19 mouse cellular contexts compared by ENCODE assay signal in genomic region chr16:26060239-26061085, GRCm38 (mm10). TPM values are rescaled to one million over a fixed set of nuclear protein-coding genes. Genes with fewer than 3 reads are reported as not detected.
DNase-seq lines count a peak whose midpoint lies in the region; ATAC-seq and TF ChIP-seq lines count a peak whose summit lies in the region.
"Had no signal": no experiment of that assay in that cellular context is flagged by ENCODE, and none has a peak within 500 bp of the region (broad histone marks: within the 10 kb centered on the region; RNA-seq: fewer than 3 reads in every experiment).

No protein-coding gene starts in this region.

- no peak overlapping the region for H3K9ac ChIP-seq in heart, embryonic 12.5 days
- H3K9ac ChIP-seq in forebrain, embryonic 13.5 days, result no peak overlapping the region
- no peak overlapping the region for H3K9ac ChIP-seq in forebrain, postnatal 0 days
- H3K9ac ChIP-seq in kidney, embryonic 14.5 days (ENCODE audit: low read depth, low read length), result no peak overlapping the region
- H3K9ac ChIP-seq: embryonic facial prominence, embryonic 12.5 days; hindbrain, embryonic 15.5 days had no signal

- H3K9me3 ChIP-seq in heart, embryonic 12.5 days (replicated peaks), result no peaks in the 10 kb centered on the region
- H3K9me3 ChIP-seq in forebrain, embryonic 13.5 days (replicated peaks), result no peaks in the 10 kb centered on the region
- H3K9me3 ChIP-seq in forebrain, postnatal 0 days (ENCODE audit: low read length), result no peaks in the 10 kb centered on the region
- H3K9me3 ChIP-seq in kidney, embryonic 14.5 days (ENCODE audit: control insufficient read depth, low read length), result no peaks in the 10 kb centered on the region
- H3K9me3 ChIP-seq: embryonic facial prominence, embryonic 12.5 days; hindbrain, embryonic 15.5 days had no signal

- 0 out of 2 replicates have a peak overlapping the region, but pooled peaks have one; percentile 5 for H3K4me2 ChIP-seq in heart, embryonic 12.5 days
- H3K4me2 ChIP-seq in forebrain, embryonic 13.5 days, result no peak overlapping the region
- H3K4me2 ChIP-seq in forebrain, postnatal 0 days (ENCODE audit: low read depth), result no peak overlapping the region
- H3K4me2 ChIP-seq in kidney, embryonic 14.5 days (replicated peaks; ENCODE audit: low read depth, low read length), result no peak overlapping the region
- H3K4me2 ChIP-seq: embryonic facial prominence, embryonic 12.5 days; hindbrain, embryonic 15.5 days had no signal

- H3K36me3 ChIP-seq in heart, embryonic 12.5 days, result no peaks in the 10 kb centered on the region
- H3K36me3 ChIP-seq in forebrain, embryonic 13.5 days (ENCODE audit: poor library complexity, severe bottlenecking), result no peaks in the 10 kb centered on the region
- no peaks in the 10 kb centered on the region for H3K36me3 ChIP-seq in forebrain, postnatal 0 days (ENCODE audit: insufficient read depth)
- no peaks in the 10 kb centered on the region for H3K36me3 ChIP-seq in kidney, embryonic 14.5 days (ENCODE audit: control insufficient read depth, insufficient read depth, low read length)
- H3K36me3 ChIP-seq: embryonic facial prominence, embryonic 12.5 days; hindbrain, embryonic 15.5 days had no signal

- no peaks in the 10 kb centered on the region for H3K27me3 ChIP-seq in heart, embryonic 12.5 days (replicated peaks)
- H3K27me3 ChIP-seq in forebrain, embryonic 13.5 days, result no peaks in the 10 kb centered on the region
- no peaks in the 10 kb centered on the region for H3K27me3 ChIP-seq in forebrain, postnatal 0 days (ENCODE audit: insufficient read depth, low read length)
- no peaks in the 10 kb centered on the region for H3K27me3 ChIP-seq in kidney, embryonic 14.5 days (ENCODE audit: control insufficient read depth, insufficient read depth, low read length)
- H3K27me3 ChIP-seq: embryonic facial prominence, embryonic 12.5 days; hindbrain, embryonic 15.5 days had no signal

- DNase-seq in heart, postnatal 14 days, result no peak
- peak; percentile 82 for DNase-seq in brain, embryonic 14.5 days (ENCODE audit: low read depth)
- no peak for DNase-seq in forebrain, postnatal 0 days
- DNase-seq in right cerebral cortex, postnatal 25 days, result no peak
- DNase-seq: adrenal gland, postnatal 10 days; cerebellum, adult 11-12 months; cerebellum, adult 9-10 months; cerebellum, postnatal 25 days; gastrocnemius, postnatal 36 days; heart, adult 11 months; heart, postnatal 36 days; kidney, adult 11 months; kidney, adult 9 months had no signal

- TF ChIP-seq CTCF in brain, embryonic 14.5 days (IDR thresholded peaks at IDR 0.05; ENCODE audit: borderline replicate concordance, extremely low read depth, insufficient read depth, insufficient read length), result no peak
- no peak for TF ChIP-seq CTCF in forebrain, postnatal 0 days (IDR thresholded peaks at IDR 0.05; ENCODE audit: low read depth)

- no peak for TF ChIP-seq POLR2A in brain, embryonic 14.5 days (IDR thresholded peaks at IDR 0.05; ENCODE audit: borderline replicate concordance, extremely low read depth, insufficient read depth, insufficient read length, poor library complexity, severe bottlenecking)

- intact Hi-C loops in heart, postnatal 14 days (cut with DNase I), result no loop called here

- no peak for ATAC-seq in heart, embryonic 12.5 days (ENCODE audit: insufficient number of reproducible peaks, low FRiP score)
- peak; percentile 79; the same call in 1 of the 2 replicates for ATAC-seq in forebrain, embryonic 13.5 days
- ATAC-seq in forebrain, postnatal 0 days, result peak; percentile 42
- ATAC-seq in kidney, embryonic 14.5 days (ENCODE audit: low FRiP score, low TSS enrichment), result no peak
- ATAC-seq: inflammation-experienced regulatory T-cells, adult 6 months had no signal

- 56% methylated on average over 5 of the region's 5 CpGs for WGBS in heart, embryonic 12.5 days
- 51% methylated on average over 5 of the region's 5 CpGs for WGBS in forebrain, embryonic 13.5 days
- WGBS in forebrain, postnatal 0 days, result 38% methylated on average over 5 of the region's 5 CpGs
- 86% methylated on average over 5 of the region's 5 CpGs for WGBS in kidney, embryonic 14.5 days

- H3K4me1 ChIP-seq in heart, embryonic 12.5 days (replicated peaks), result peaks cover 18% of the 10 kb centered on the region
- H3K4me1 ChIP-seq in forebrain, embryonic 13.5 days, result peaks cover 7% of the 10 kb centered on the region
- H3K4me1 ChIP-seq in forebrain, postnatal 0 days (ENCODE audit: insufficient read depth), result no peaks in the 10 kb centered on the region
- H3K4me1 ChIP-seq in kidney, embryonic 14.5 days (ENCODE audit: control insufficient read depth, insufficient read depth, low read length), result no peaks in the 10 kb centered on the region
- H3K4me1 ChIP-seq: embryonic facial prominence, embryonic 12.5 days; hindbrain, embryonic 15.5 days had no signal

- peak overlapping the region; percentile 47; the same call in 1 of the 2 replicates for H3K27ac ChIP-seq in heart, embryonic 12.5 days (ENCODE audit: poor library complexity, severe bottlenecking)
- no peak overlapping the region for H3K27ac ChIP-seq in forebrain, embryonic 13.5 days
- no peak overlapping the region for H3K27ac ChIP-seq in forebrain, postnatal 0 days (ENCODE audit: low read depth, low read length)
- H3K27ac ChIP-seq in kidney, embryonic 14.5 days (ENCODE audit: low read depth, low read length), result no peak overlapping the region
- H3K27ac ChIP-seq: embryonic facial prominence, embryonic 12.5 days; hindbrain, embryonic 15.5 days had no signal

- H3K4me3 ChIP-seq in heart, embryonic 12.5 days, result no peak overlapping the region
- H3K4me3 ChIP-seq in forebrain, embryonic 13.5 days, result no peak overlapping the region
- no peak overlapping the region for H3K4me3 ChIP-seq in forebrain, postnatal 0 days (ENCODE audit: low read depth, low read length)
- no peak overlapping the region for H3K4me3 ChIP-seq in kidney, embryonic 14.5 days (ENCODE audit: low read length)
- H3K4me3 ChIP-seq: embryonic facial prominence, embryonic 12.5 days; hindbrain, embryonic 15.5 days had no signal

RNA-seq across cellular contexts. Expression of gene P3h2, which starts 45.1 kb away (rescaled TPM):
- 16.5 and 17.7 TPM in 2 replicates for polyA plus RNA-seq in heart, embryonic 12.5 days (2016; fragmentation: Nextera tagmentation; extraction: Ambion mirVana)
- 1 to 10 TPM; 4.5 to 5.2 TPM for total RNA-seq in heart, postnatal 14 days (2021)
- 0.87 and 1.5 TPM in 2 replicates for polyA plus RNA-seq in brain, embryonic 14.5 days (2012; rRNA removed)
- 0.32 and 0.78 TPM in 2 replicates for polyA plus RNA-seq in forebrain, embryonic 13.5 days (2015; fragmentation: Nextera tagmentation; extraction: Ambion mirVana)
- 0.62 and 1.4 TPM in 2 replicates for total RNA-seq in forebrain, postnatal 0 days (2014; rRNA removed)
- polyA plus RNA-seq in forebrain, postnatal 0 days (2015; fragmentation: Nextera tagmentation; extraction: Ambion mirVana), result 0.20 and 0.35 TPM in 2 replicates
- polyA plus RNA-seq in kidney, embryonic 14.5 days (2014; fragmentation: Nextera tagmentation; extraction: Ambion mirVana), result 4.5 and 9.5 TPM in 2 replicates

Comparison
In these comparisons a context has a peak if more than half of its experiments do, and no peak if none do; other contexts are left out.
1. ATAC-seq: peak in forebrain, embryonic 13.5 days (single experiment) and forebrain, postnatal 0 days (single experiment); none in heart, embryonic 12.5 days (single experiment) and kidney, embryonic 14.5 days (single experiment).